In genomic region chr4:103303851-103304250, GRCm38 (mm10) we compare ENCODE assay signal across 37 mouse cellular contexts. TPM values are rescaled to one million over a fixed set of nuclear protein-coding genes. Genes with fewer than 3 reads are reported as not detected.
DNase-seq lines count a peak whose midpoint lies in the region; ATAC-seq and TF ChIP-seq lines count a peak whose summit lies in the region.
"Had no signal": no experiment of that assay in that cellular context is flagged by ENCODE, and none has a peak within 500 bp of the region (broad histone marks: within the 10 kb centered on the region; RNA-seq: fewer than 3 reads in every experiment).

No protein-coding gene starts in this region.

- no peak for ATAC-seq in hindbrain, postnatal 0 days
- ATAC-seq in hindbrain, embryonic 11.5 days (ENCODE audit: low FRiP score) = no peak
- ATAC-seq: forebrain, embryonic 13.5 days; inflammation-experienced regulatory T-cells, adult 6 months; midbrain, embryonic 13.5 days had no signal

- intact Hi-C loops in left cerebral cortex, postnatal 4 days (cut with DNase I) = no loop called here

- no peak overlapping the region for H3K27ac ChIP-seq in hindbrain, postnatal 0 days
- no peak overlapping the region for H3K27ac ChIP-seq in hindbrain, embryonic 11.5 days (ENCODE audit: low read depth, low read length)
- H3K27ac ChIP-seq: forebrain, embryonic 13.5 days; hindbrain, embryonic 14.5 days; kidney, postnatal 0 days; limb, embryonic 10.5 days; limb, embryonic 15.5 days; liver, embryonic 13.5 days; macrophage; midbrain, embryonic 13.5 days; neural tube, embryonic 15.5 days; stomach, postnatal 0 days had no signal

- peak; percentile 3 for DNase-seq in hindbrain, postnatal 0 days (ENCODE audit: low spot score)
- DNase-seq in hindbrain, embryonic 11.5 days (ENCODE audit: low spot score) = no peak
- peak; percentile 73 for DNase-seq in cerebellum, adult 11-12 months
- DNase-seq in cerebellum, adult 9-11 months = peak; percentile 75
- DNase-seq in frontal cortex, postnatal 14 days (ENCODE audit: low spot score in 2 of 2) = no peak
- no peak for DNase-seq in kidney, adult 11 months
- DNase-seq in left cerebral cortex, postnatal 4 days = no peak
- DNase-seq: adrenal gland, postnatal 25 days; gastrocnemius, postnatal 14 days; heart, postnatal 4 days; kidney, adult 8-10 months; kidney, postnatal 4 days; liver, embryonic 13.5 days; lung, adult 18-20 months; lung, postnatal 10 days; thymus, adult 18-20 months; thymus, postnatal 36 days had no signal

- TF ChIP-seq CTCF in hindbrain, postnatal 0 days (IDR thresholded peaks at IDR 0.05; ENCODE audit: low read depth) = no peak

- H3K4me1 ChIP-seq in hindbrain, postnatal 0 days (ENCODE audit: insufficient read depth, low read length) = no peaks in the 10 kb centered on the region
- no peaks in the 10 kb centered on the region for H3K4me1 ChIP-seq in hindbrain, embryonic 11.5 days (replicated peaks; ENCODE audit: control insufficient read depth, insufficient read depth, low read length)
- H3K4me1 ChIP-seq: forebrain, embryonic 13.5 days; heart, embryonic 12.5 days; limb, embryonic 10.5 days; liver, embryonic 13.5 days; midbrain, embryonic 13.5 days had no signal

- H3K9me3 ChIP-seq in hindbrain, postnatal 0 days (ENCODE audit: low read length) = no peaks in the 10 kb centered on the region
- H3K9me3 ChIP-seq in hindbrain, embryonic 11.5 days (ENCODE audit: control insufficient read depth, low read length) = no peaks in the 10 kb centered on the region
- H3K9me3 ChIP-seq: forebrain, embryonic 13.5 days; heart, embryonic 12.5 days; limb, embryonic 10.5 days; limb, embryonic 15.5 days; liver, embryonic 13.5 days; midbrain, embryonic 13.5 days; neural tube, embryonic 15.5 days had no signal

- WGBS in hindbrain, postnatal 0 days = 79% methylated on average over 1 of the region's 1 CpGs
- 91% methylated on average over 1 of the region's 1 CpGs for WGBS in hindbrain, embryonic 11.5 days

- H3K4me3 ChIP-seq in hindbrain, postnatal 0 days (ENCODE audit: low read length) = no peak overlapping the region
- H3K4me3 ChIP-seq in hindbrain, embryonic 11.5 days (ENCODE audit: low read depth, low read length) = no peak overlapping the region
- H3K4me3 ChIP-seq: forebrain, embryonic 13.5 days; heart, embryonic 12.5 days; limb, embryonic 10.5 days; limb, embryonic 15.5 days; liver, embryonic 13.5 days; midbrain, embryonic 13.5 days; neural tube, embryonic 15.5 days had no signal

- H3K9ac ChIP-seq in hindbrain, postnatal 0 days (replicated peaks; ENCODE audit: low read length) = no peak overlapping the region
- H3K9ac ChIP-seq in hindbrain, embryonic 11.5 days (ENCODE audit: low read depth, low read length) = no peak overlapping the region
- H3K9ac ChIP-seq: forebrain, embryonic 13.5 days; heart, embryonic 12.5 days; hindbrain, embryonic 14.5 days; limb, embryonic 15.5 days; liver, embryonic 13.5 days; midbrain, embryonic 13.5 days; neural tube, embryonic 15.5 days had no signal

- H3K4me2 ChIP-seq in hindbrain, postnatal 0 days (ENCODE audit: low read depth, low read length) = no peak overlapping the region
- H3K4me2 ChIP-seq in hindbrain, embryonic 11.5 days (replicated peaks; ENCODE audit: low read depth, low read length) = no peak overlapping the region
- H3K4me2 ChIP-seq: forebrain, embryonic 13.5 days; heart, embryonic 12.5 days; hindbrain, embryonic 14.5 days; limb, embryonic 15.5 days; liver, embryonic 13.5 days; midbrain, embryonic 13.5 days; neural tube, embryonic 15.5 days had no signal

- H3K27me3 ChIP-seq in hindbrain, postnatal 0 days (ENCODE audit: insufficient read depth, low read length) = no peaks in the 10 kb centered on the region
- no peaks in the 10 kb centered on the region for H3K27me3 ChIP-seq in hindbrain, embryonic 11.5 days (ENCODE audit: control insufficient read depth, insufficient read depth, low read length)
- H3K27me3 ChIP-seq: forebrain, embryonic 13.5 days; heart, embryonic 12.5 days; limb, embryonic 15.5 days; liver, embryonic 13.5 days; midbrain, embryonic 13.5 days; neural tube, embryonic 15.5 days had no signal

- H3K36me3 ChIP-seq in hindbrain, postnatal 0 days (ENCODE audit: insufficient read depth, low read length) = no peaks in the 10 kb centered on the region
- no peaks in the 10 kb centered on the region for H3K36me3 ChIP-seq in hindbrain, embryonic 11.5 days (ENCODE audit: control insufficient read depth, insufficient read depth, low read length)
- H3K36me3 ChIP-seq: heart, embryonic 12.5 days; limb, embryonic 10.5 days; limb, embryonic 15.5 days; liver, embryonic 13.5 days; midbrain, embryonic 13.5 days; neural tube, embryonic 15.5 days had no signal

RNA-seq across cellular contexts. Expression of gene Oma1, which starts 9.8 kb away (rescaled TPM):
- total RNA-seq in hindbrain, postnatal 0 days (2014; rRNA removed) = 4.1 and 5.6 TPM in 2 replicates
- 9.3 and 9.9 TPM in 2 replicates for polyA plus RNA-seq in hindbrain, postnatal 0 days (2015; fragmentation: Nextera tagmentation; extraction: Ambion mirVana)
- 12.8 and 12.9 TPM in 2 replicates for polyA plus RNA-seq in hindbrain, embryonic 11.5 days (2014; fragmentation: Nextera tagmentation; extraction: Ambion mirVana)
- 1 to 10 TPM; 9.1 to 9.3 TPM for total RNA-seq in left cerebral cortex, postnatal 4 days (2021)

RNA-seq across cellular contexts. Expression of gene 4921539E11Rik, which starts 13.2 kb away (rescaled TPM):
- total RNA-seq in hindbrain, postnatal 0 days (2014; rRNA removed) = not detected in 2 replicates
- not detected in 2 replicates for polyA plus RNA-seq in hindbrain, postnatal 0 days (2015; fragmentation: Nextera tagmentation; extraction: Ambion mirVana)
- polyA plus RNA-seq in hindbrain, embryonic 11.5 days (2014; fragmentation: Nextera tagmentation; extraction: Ambion mirVana) = 0.06 TPM in 1 of 2 replicates, not detected in the other
- total RNA-seq in left cerebral cortex, postnatal 4 days (2021) = not detected
- total RNA-seq: adrenal gland, adult 18-20 months; adrenal gland, postnatal 25 days; gastrocnemius, postnatal 14 days; granulocyte monocyte progenitor cell, adult 5-6 weeks; heart, postnatal 4 days; layer of hippocampus, adult 8-10 months; layer of hippocampus, postnatal 25 days; megakaryocyte-erythroid progenitor cell, adult 5-6 weeks had no signal
- polyA plus RNA-seq: brain, embryonic 14.5 days; embryonic facial prominence, embryonic 11.5 days; forebrain, embryonic 13.5 days; heart, embryonic 12.5 days; heart, postnatal 0 days; hindbrain, embryonic 14.5 days; inflammation-experienced regulatory T-cells, adult 6 months; kidney, postnatal 0 days; limb, embryonic 10.5 days; limb, embryonic 15.5 days; liver, embryonic 13.5 days; macrophage; midbrain, embryonic 13.5 days; neural tube, embryonic 15.5 days; spleen, adult 2 months; stomach, postnatal 0 days had no signal

Comparison
In these comparisons a context has a peak if more than half of its experiments do, and no peak if none do; other contexts are left out.
1. DNase-seq: peak in hindbrain, postnatal 0 days (single experiment), cerebellum, adult 11-12 months (single experiment) and cerebellum, adult 9-11 months (single experiment); none in hindbrain, embryonic 11.5 days (single experiment), frontal cortex, postnatal 14 days (0 of 2), kidney, adult 11 months (single experiment) and left cerebral cortex, postnatal 4 days (single experiment).